In the genomic region with DNA sequence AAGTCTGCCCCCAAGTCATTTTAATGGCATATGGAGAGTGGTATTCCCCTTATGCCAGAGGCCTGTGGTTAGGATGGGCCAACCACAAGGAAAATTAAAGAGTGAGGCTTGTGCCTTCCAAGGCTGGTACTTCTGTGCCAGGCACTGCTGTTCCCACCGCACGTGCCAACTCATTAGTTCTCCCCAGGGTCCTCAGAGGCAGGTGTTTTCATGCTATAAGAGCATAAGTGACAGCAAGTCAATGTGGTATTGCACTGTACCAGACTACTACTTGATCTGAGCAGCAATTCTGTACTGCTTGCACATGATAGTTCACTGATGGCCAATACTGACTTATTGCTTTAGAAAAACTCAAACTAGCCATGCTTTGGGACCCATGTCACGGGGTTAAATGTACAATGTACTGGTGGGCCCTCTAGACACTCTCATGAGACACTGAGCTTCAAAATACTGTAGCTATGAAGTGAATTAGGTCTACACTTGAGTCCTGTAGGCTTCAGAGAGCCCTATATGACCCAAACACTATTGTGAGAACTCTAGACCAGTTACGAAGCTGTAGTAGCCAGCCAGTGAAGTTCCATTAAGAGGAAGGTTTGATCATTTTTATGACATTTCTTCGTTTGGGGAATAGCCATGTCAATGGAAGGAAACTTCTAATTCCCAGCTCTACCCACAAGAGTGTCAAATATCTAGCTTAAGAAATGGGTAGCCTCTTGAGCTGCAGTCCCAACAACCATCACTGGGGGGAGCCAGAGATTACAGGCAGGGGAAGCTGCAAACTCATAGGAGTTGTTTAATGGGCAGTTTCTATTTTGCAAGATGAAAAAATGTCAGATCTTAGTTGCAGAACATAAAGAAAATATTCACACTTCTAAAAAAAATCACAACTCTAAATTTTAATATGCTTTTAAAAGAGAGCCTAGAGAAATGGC, we compare ENCODE assay signal across 7 mouse cellular contexts. TPM values are rescaled to one million over a fixed set of nuclear protein-coding genes. Genes with fewer than 3 reads are reported as not detected.
DNase-seq lines count a peak whose midpoint lies in the region; TF ChIP-seq lines count a peak whose summit lies in the region.

No protein-coding gene starts in this region.

- H3K79me2 ChIP-seq in heart, adult 2 months (replicated peaks; ENCODE audit: control insufficient read depth, insufficient read depth, low read length), result no peaks in the 10 kb centered on the region

- H3K27ac ChIP-seq in ES-E14 (ENCODE audit: insufficient read depth, low read depth, low read length, poor library complexity, severe bottlenecking), result no peak overlapping the region
- H3K27ac ChIP-seq in heart, adult 2 months, result no peak overlapping the region
- H3K27ac ChIP-seq in spleen, adult 2 months (ENCODE audit: insufficient read depth, low read length), result no peak overlapping the region

- in situ Hi-C loops in ES-E14 (cut with MboI; ENCODE audit: low sequenced_read_pairs in 2 of 2, unreplicated experiment in 2 of 2), result loop anchor here in 1 of 2 experiments (10.0 kb wide), 1 partner anchor 240 kb away; no protein-coding TSS in a partner anchor

- no peak overlapping the region for H3K9ac ChIP-seq in ES-E14 (ENCODE audit: insufficient read depth, low read depth, low read length, poor library complexity, severe bottlenecking)
- H3K9ac ChIP-seq in heart, adult 2 months (ENCODE audit: low read depth, low read length), result no peak overlapping the region

- peak; percentile 59 for DNase-seq in ES-E14 (ENCODE audit: low read depth, low spot score)
- DNase-seq in adrenal gland, adult 2 months, result peak; percentile 74
- peak; percentile 67 for DNase-seq in embryo, embryonic 11 days
- peak; percentile 55 to 88 for DNase-seq in heart, adult 2 months
- DNase-seq in layer of hippocampus, adult 9-11 months, result peak; percentile 62
- DNase-seq in lung, postnatal 4 days, result peak; percentile 58 to 85
- peak; percentile 36 to 77 for DNase-seq in spleen, adult 2 months (ENCODE audit: low read depth in 1 of 2, low spot score in 2 of 2)

- peaks cover 3% of the 10 kb centered on the region; the same call in 1 of the 2 replicates for H3K36me3 ChIP-seq in ES-E14 (ENCODE audit: control insufficient read depth, insufficient read depth, low read length, poor library complexity, severe bottlenecking)
- no peaks in the 10 kb centered on the region for H3K36me3 ChIP-seq in heart, adult 2 months (ENCODE audit: control insufficient read depth, insufficient read depth, low read length)
- peaks cover 5% of the 10 kb centered on the region for H3K36me3 ChIP-seq in spleen, adult 2 months (ENCODE audit: control insufficient read depth, insufficient read depth, low read length)

- peak; percentile 71 for TF ChIP-seq EP300 in heart, adult 2 months (IDR thresholded peaks at IDR 0.05; ENCODE audit: insufficient read depth, low read depth, low read length)

- H3K9me3 ChIP-seq in ES-E14 (ENCODE audit: control insufficient read depth, insufficient read depth, low read depth, low read length), result no peaks in the 10 kb centered on the region

- no peak overlapping the region for H3K4me3 ChIP-seq in ES-E14 (ENCODE audit: insufficient read depth in 1 of 2, low read depth in 1 of 2, low read length in 2 of 2, poor library complexity in 1 of 2, severe bottlenecking in 1 of 2)
- no peak overlapping the region for H3K4me3 ChIP-seq in heart, adult 2 months
- no peak overlapping the region for H3K4me3 ChIP-seq in spleen, adult 2 months (ENCODE audit: extremely low read depth, insufficient read depth, insufficient read length)

- TF ChIP-seq POLR2A in heart, adult 2 months (IDR thresholded peaks at IDR 0.05; ENCODE audit: insufficient read depth, low read depth, low read length), result no peak
- TF ChIP-seq POLR2A in spleen, adult 2 months (IDR thresholded peaks at IDR 0.05; ENCODE audit: low read depth, low read length), result no peak

- peaks cover 0 to 7% of the 10 kb centered on the region in 2 experiments; a peak in 2 of 4 replicates for H3K4me1 ChIP-seq in ES-E14 (ENCODE audit: control insufficient read depth in 2 of 2, insufficient read depth in 2 of 2, low read length in 2 of 2, poor library complexity in 1 of 2)
- no peaks in the 10 kb centered on the region for H3K4me1 ChIP-seq in heart, adult 2 months (ENCODE audit: control insufficient read depth, insufficient read depth, low read length)
- H3K4me1 ChIP-seq in spleen, adult 2 months (ENCODE audit: control insufficient read depth, insufficient read depth, insufficient read length), result no peaks in the 10 kb centered on the region

- intact Hi-C loops in heart, adult 2 months (cut with DNase I), result loop anchor here (1.0 to 10.0 kb wide), 5 partner anchors 232 to 712 kb away; no protein-coding TSS in a partner anchor

- WGBS in heart, adult 2 months, result 75% methylated on average over 5 of the region's 5 CpGs
- WGBS in spleen, adult 2 months, result 73% methylated on average over 5 of the region's 5 CpGs

- no peak; the same call in 1 of the 2 replicates for TF ChIP-seq CTCF in heart, adult 2 months (IDR thresholded peaks at IDR 0.05)
- TF ChIP-seq CTCF in spleen, adult 2 months (IDR thresholded peaks at IDR 0.05; ENCODE audit: extremely low read depth, insufficient read depth, insufficient read length, insufficient replicate concordance), result peak; percentile 79; the same call in 1 of the 2 replicates

- H3K27me3 ChIP-seq in heart, adult 2 months (ENCODE audit: control insufficient read depth, insufficient read depth, low read length), result no peaks in the 10 kb centered on the region
- no peaks in the 10 kb centered on the region for H3K27me3 ChIP-seq in spleen, adult 2 months (ENCODE audit: control insufficient read depth, insufficient read depth, low read length)

TF ChIP-seq in ES-E14, 5 proteins besides CTCF, POLR2A, EP300 and RAD21:
- TF ChIP-seq CHD2 (IDR thresholded peaks at IDR 0.05; ENCODE audit: low read depth, low read length) (no peak), ZC3H11A (IDR thresholded peaks at IDR 0.05; ENCODE audit: borderline replicate concordance, low read depth, low read length) (peak; percentile 71), MAFK (IDR thresholded peaks at IDR 0.05; ENCODE audit: insufficient read depth, low read depth, low read length) (no peak), HCFC1 (IDR thresholded peaks at IDR 0.05; ENCODE audit: borderline replicate concordance, insufficient read depth, low read length) (no peak), ZNF384 (IDR thresholded peaks at IDR 0.05; ENCODE audit: low read depth, low read length) (no peak)

RNA-seq across cellular contexts. Expression of gene Cyp2d26, which starts 10.9 kb away (rescaled TPM):
- not detected in 2 replicates for total RNA-seq in ES-E14 (2012; rRNA removed)
- 1 to 10 TPM in 1 of 2 experiments, not detected in 1; 2.6 TPM for total RNA-seq in adrenal gland, adult 2 months (2021)
- 0.13 and 1.1 TPM in 2 replicates for polyA plus RNA-seq in adrenal gland, adult 2 months (2012; rRNA removed)
- not detected for total RNA-seq in heart, adult 2 months (2021)
- 1.3 TPM in 1 of 2 replicates, not detected in the other for polyA plus RNA-seq in heart, adult 2 months (2012; rRNA removed)
- 0.19 and 0.30 TPM in 2 replicates for polyA plus RNA-seq in spleen, adult 2 months (2012; rRNA removed)

RNA-seq across cellular contexts. Expression of gene Cyp2d40, which starts 41.0 kb away (rescaled TPM):
- not detected in 2 replicates for total RNA-seq in ES-E14 (2012; rRNA removed)
- under 1 TPM in 1 of 2 experiments, not detected in 1; 0.58 TPM for total RNA-seq in adrenal gland, adult 2 months (2021)
- 0.22 TPM in 1 of 2 replicates, not detected in the other for polyA plus RNA-seq in adrenal gland, adult 2 months (2012; rRNA removed)
- total RNA-seq in heart, adult 2 months (2021), result not detected
- polyA plus RNA-seq in heart, adult 2 months (2012; rRNA removed), result not detected in 2 replicates
- not detected in 2 replicates for polyA plus RNA-seq in spleen, adult 2 months (2012; rRNA removed)
